Mouse (Mus musculus) MEL (cell line): ENCODE measurements around the gene Arhgap18. TPM values are rescaled to one million over a fixed set of nuclear protein-coding genes. Genes with fewer than 3 reads are reported as not detected.

Experiments
- DNase-seq: peaks from one replicate; pipeline ENCODE4 v3.0.0; 2011; ENCODE audit warnings: low read depth, low spot score
- H3K27ac ChIP-seq: 2 replicates; pipeline ENCODE4 v1.5.1; 2012; ENCODE audit warnings: low read depth, mild to moderate bottlenecking, control low read depth, low read length, moderate library complexity; ENCODE audit not compliant: control insufficient read depth
- H3K27me3 ChIP-seq, 2 experiments: fragments of 150-350 bp in 1 of 2; sonication (generic) in 1 of 2; 2 replicates each; pipeline ENCODE4 v1.6.1; 2012; ENCODE audit warnings: low read length in 2 of 2, mild to moderate bottlenecking in 2 of 2, improper control_type of control experiment in 1 of 2, moderate library complexity in 1 of 2; ENCODE audit not compliant: insufficient read depth in 2 of 2, control insufficient read depth in 1 of 2
- H3K36me3 ChIP-seq, 2 experiments: 2 replicates each; pipeline ENCODE4 v1.6.1; 2012 to 2014; ENCODE audit warnings: low read length in 2 of 2, improper control_type of control experiment in 1 of 2, inconsistent platforms in 1 of 2, mild to moderate bottlenecking in 1 of 2; ENCODE audit not compliant: insufficient read depth in 2 of 2, control insufficient read depth in 1 of 2
- H3K4me1 ChIP-seq, 2 experiments: fragments of 150-350 bp in 1 of 2; sonication (generic) in 1 of 2; 2 replicates each; pipeline ENCODE4 v1.6.1; 2012; ENCODE audit warnings: low read length in 2 of 2, improper control_type of control experiment in 1 of 2, mild to moderate bottlenecking in 1 of 2; ENCODE audit not compliant: insufficient read depth in 2 of 2, control insufficient read depth in 1 of 2
- H3K4me3 ChIP-seq, 2 experiments: fragments of 150-350 bp in 1 of 2; sonication (generic) in 1 of 2; 2 replicates each; pipeline ENCODE4 v1.5.1; 2012; ENCODE audit warnings: low read depth in 2 of 2, low read length in 2 of 2, mild to moderate bottlenecking in 2 of 2, moderate library complexity in 2 of 2, control low read depth in 1 of 2, improper control_type of control experiment in 1 of 2; ENCODE audit not compliant: control insufficient read depth in 1 of 2, insufficient read depth in 1 of 2
- H3K79me2 ChIP-seq: 2 replicates; pipeline ENCODE4 v1.6.1; 2012; ENCODE audit warnings: mild to moderate bottlenecking, low read length, moderate library complexity; ENCODE audit not compliant: control insufficient read depth, poor library complexity, insufficient read depth
- H3K9ac ChIP-seq: 2 replicates; pipeline ENCODE4 v1.6.1; 2012; ENCODE audit warnings: low read depth, mild to moderate bottlenecking, control low read depth, low read length, moderate library complexity; ENCODE audit not compliant: control insufficient read depth, poor library complexity, severe bottlenecking
- H3K9me3 ChIP-seq: fragments of 150-350 bp; sonication (generic); replicated peaks from 2 replicates; pipeline ENCODE4 v1.6.1; 2012; ENCODE audit warnings: mild to moderate bottlenecking, low read length, improper control_type of control experiment, moderate library complexity; ENCODE audit not compliant: insufficient read depth
- BHLHE40 ChIP-seq: IDR thresholded peaks from 2 replicates; pipeline ENCODE4 v1.6.1; 2012; ENCODE audit warnings: low read depth, mild to moderate bottlenecking, inconsistent platforms, low read length, improper control_type of control experiment, borderline replicate concordance
- ETS1 ChIP-seq: IDR thresholded peaks from 2 replicates; pipeline ENCODE4 v1.6.1; 2012; ENCODE audit warnings: low read depth, mild to moderate bottlenecking, inconsistent platforms, low read length, improper control_type of control experiment, moderate library complexity
- GABPA ChIP-seq: IDR thresholded peaks from 2 replicates; pipeline ENCODE4 v1.6.1; 2012; ENCODE audit warnings: low read depth, mild to moderate bottlenecking, inconsistent platforms, low read length, improper control_type of control experiment, moderate library complexity
- GATA1 ChIP-seq: IDR thresholded peaks from 2 replicates; pipeline ENCODE4 v1.6.1; 2011; ENCODE audit warnings: low read depth, low read length, improper control_type of control experiment
- HCFC1 ChIP-seq: IDR thresholded peaks from 2 replicates; pipeline ENCODE4 v1.6.1; 2012; ENCODE audit warnings: low read depth, mild to moderate bottlenecking, inconsistent platforms, low read length, improper control_type of control experiment, moderate library complexity
- JUND ChIP-seq: IDR thresholded peaks from 2 replicates; pipeline ENCODE4 v1.6.1; 2011; ENCODE audit warnings: low read depth, mild to moderate bottlenecking, improper control_type of control experiment, low read length
- KAT2A ChIP-seq: conservative IDR thresholded peaks from 2 replicates; pipeline ENCODE4 v1.6.1; 2012; ENCODE audit warnings: low read depth, low read length, improper control_type of control experiment, inconsistent platforms
- MAFK ChIP-seq: IDR thresholded peaks from 2 replicates; pipeline ENCODE4 v1.6.1; 2011; ENCODE audit warnings: low read depth, mild to moderate bottlenecking, low read length, improper control_type of control experiment, borderline replicate concordance
- MAZ ChIP-seq: IDR thresholded peaks from 2 replicates; pipeline ENCODE4 v1.6.1; 2012; ENCODE audit warnings: low read depth, mild to moderate bottlenecking, inconsistent platforms, low read length, improper control_type of control experiment
- MEF2A ChIP-seq: IDR thresholded peaks from 2 replicates; pipeline ENCODE4 v1.6.1; 2014; ENCODE audit warnings: low read depth, mild to moderate bottlenecking, inconsistent platforms, low read length, improper control_type of control experiment; ENCODE audit not compliant: poor library complexity, insufficient replicate concordance, severe bottlenecking; ENCODE audit errors: extremely low read depth
- MXI1 ChIP-seq: IDR thresholded peaks from 2 replicates; pipeline ENCODE4 v1.6.1; 2011; ENCODE audit warnings: mild to moderate bottlenecking, low read depth, low read length, improper control_type of control experiment
- MYC ChIP-seq: IDR thresholded peaks from 2 replicates; pipeline ENCODE4 v1.6.1; 2011; ENCODE audit warnings: low read depth, mild to moderate bottlenecking, low read length, improper control_type of control experiment, moderate library complexity
- NELFE ChIP-seq: IDR thresholded peaks from 2 replicates; pipeline ENCODE4 v1.6.1; 2011; ENCODE audit warnings: low read depth, low read length, improper control_type of control experiment
- NRF1 ChIP-seq: IDR thresholded peaks from 2 replicates; pipeline ENCODE4 v1.6.1; 2014; ENCODE audit warnings: low read depth, mild to moderate bottlenecking, inconsistent platforms, low read length, improper control_type of control experiment, moderate library complexity; ENCODE audit not compliant: poor library complexity, insufficient read depth, severe bottlenecking
- POLR2A ChIP-seq, 2 experiments: IDR thresholded peaks; 2 replicates each; pipeline ENCODE4 v1.6.1; 2011 to 2012; ENCODE audit warnings: low read length in 2 of 2, mild to moderate bottlenecking in 2 of 2, control low read depth in 1 of 2, improper control_type of control experiment in 1 of 2, low read depth in 1 of 2, moderate library complexity in 1 of 2; ENCODE audit not compliant: control insufficient read depth in 1 of 2, insufficient read depth in 1 of 2, poor library complexity in 1 of 2
- POLR2AphosphoS2 ChIP-seq: IDR thresholded peaks from 2 replicates; pipeline ENCODE4 v1.6.1; 2011; ENCODE audit warnings: low read length, improper control_type of control experiment
- POLR2AphosphoS5 ChIP-seq: IDR thresholded peaks from 2 replicates; pipeline ENCODE4 v1.6.1; 2012; ENCODE audit warnings: low read depth, borderline replicate concordance, mild to moderate bottlenecking, inconsistent platforms, low read length, moderate library complexity, mixed read lengths
- RAD21 ChIP-seq: IDR thresholded peaks from 2 replicates; pipeline ENCODE4 v1.6.1; 2011; ENCODE audit warnings: mild to moderate bottlenecking, low read depth, low read length, improper control_type of control experiment
- RCOR1 ChIP-seq: IDR thresholded peaks from 2 replicates; pipeline ENCODE4 v1.6.1; 2012; ENCODE audit warnings: low read depth, mild to moderate bottlenecking, inconsistent platforms, low read length, improper control_type of control experiment
- SMC3 ChIP-seq: IDR thresholded peaks from 2 replicates; pipeline ENCODE4 v1.6.1; 2011; ENCODE audit warnings: low read depth, low read length, improper control_type of control experiment
- TBP ChIP-seq: IDR thresholded peaks from 2 replicates; pipeline ENCODE4 v1.8.0; 2011; ENCODE audit warnings: low read depth, low read length, improper control_type of control experiment
- TCF12 ChIP-seq: IDR thresholded peaks from 2 replicates; pipeline ENCODE4 v1.6.1; 2014; ENCODE audit warnings: low read depth, mild to moderate bottlenecking, inconsistent platforms, low read length, improper control_type of control experiment, moderate library complexity
- UBTF ChIP-seq: IDR thresholded peaks from 2 replicates; pipeline ENCODE4 v1.6.1; 2012; ENCODE audit warnings: low read depth, mild to moderate bottlenecking, inconsistent platforms, low read length, improper control_type of control experiment, moderate library complexity, borderline replicate concordance; ENCODE audit not compliant: insufficient read depth
- USF1 ChIP-seq: IDR thresholded peaks from 2 replicates; pipeline ENCODE4 v1.6.1; 2014; ENCODE audit warnings: low read depth, mild to moderate bottlenecking, inconsistent platforms, low read length, improper control_type of control experiment, moderate library complexity
- USF2 ChIP-seq, 2 experiments: IDR thresholded peaks; 2 replicates each; pipeline ENCODE4 v1.6.1; 2011 to 2012; ENCODE audit warnings: improper control_type of control experiment in 2 of 2, low read length in 2 of 2, borderline replicate concordance in 1 of 2, inconsistent platforms in 1 of 2, low read depth in 1 of 2, mild to moderate bottlenecking in 1 of 2; ENCODE audit not compliant: insufficient read depth in 1 of 2
- ZKSCAN1 ChIP-seq: IDR thresholded peaks from 2 replicates; pipeline ENCODE4 v1.6.1; 2012; ENCODE audit warnings: low read depth, mild to moderate bottlenecking, inconsistent platforms, low read length, improper control_type of control experiment, moderate library complexity
- ZMIZ1 ChIP-seq: IDR thresholded peaks from 2 replicates; pipeline ENCODE4 v1.6.1; 2012; ENCODE audit warnings: low read depth, mild to moderate bottlenecking, inconsistent platforms, low read length, improper control_type of control experiment, moderate library complexity
- polyA plus RNA-seq, 2 experiments: library from polyadenylated mRNA; stranded (reverse) in 1 of 2; unstranded in 1 of 2; fragments of >175 nt in 1 of 2; fragments of >200 nt in 1 of 2; gene quantifications; 2 replicates each; pipeline versions ENCODE4 v1.2.1 to v1.2.4; 2012; ENCODE audit warnings: low replicate concordance in 2 of 2, low read depth in 1 of 2; ENCODE audit not compliant: insufficient read length in 2 of 2, insufficient read depth in 1 of 2, missing spikeins in 1 of 2
- total RNA-seq: library from RNA; depleted of rRNA; stranded (reverse); fragments of 300-350 nt; gene quantifications from 2 replicates; pipeline ENCODE4 v1.2.3, GENCODE M21; 2012

The Arhgap18 gene
- total and polyA plus RNA-seq, 3 experiments: 3.4 to 4.4 TPM; not detected in 1

DNA sequence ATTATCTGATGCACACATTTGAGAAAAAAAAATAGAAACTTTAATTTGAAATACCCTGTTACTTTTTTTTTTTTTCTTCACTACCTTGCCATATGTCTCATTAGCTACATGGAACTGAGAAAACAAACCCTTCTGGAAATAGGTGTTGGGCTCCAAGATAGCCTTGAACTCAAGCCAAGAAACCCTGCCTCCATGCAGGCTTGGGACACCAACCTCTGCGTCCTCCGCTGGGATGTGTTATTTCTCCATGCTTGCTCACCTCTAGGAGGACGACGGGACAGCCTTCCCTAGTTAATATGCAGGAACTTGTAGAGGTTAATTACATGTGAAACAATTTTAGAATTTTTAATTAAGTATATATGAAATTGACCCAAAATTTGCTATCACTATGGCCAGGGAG, 96.1 kb downstream of the Arhgap18 start:
- TF ChIP-seq ZMIZ1 (no peak), MYC (no peak), MEF2A (no peak), SMC3 (no peak), TCF12 (no peak), UBTF (no peak), BHLHE40 (no peak), MXI1 (no peak), ZKSCAN1 (no peak), TBP (no peak), RAD21 (no peak), GABPA (no peak), POLR2AphosphoS2 (no peak), POLR2AphosphoS5 (no peak), KAT2A (no peak), MAZ (no peak), USF1 (no peak)
- DNase-seq: no peak
- no peak overlapping the region for H3K9ac ChIP-seq
- H3K27ac ChIP-seq: no peak overlapping the region
- H3K9me3 ChIP-seq: no peaks in the 10 kb centered on the region
- no peaks in the 10 kb centered on the region for H3K79me2 ChIP-seq
- no peaks in the 10 kb centered on the region for H3K36me3 ChIP-seq
- no peak overlapping the region for H3K4me3 ChIP-seq
- H3K27me3 ChIP-seq: no peaks in the 10 kb centered on the region
- no peaks in the 10 kb centered on the region for H3K4me1 ChIP-seq

DNA sequence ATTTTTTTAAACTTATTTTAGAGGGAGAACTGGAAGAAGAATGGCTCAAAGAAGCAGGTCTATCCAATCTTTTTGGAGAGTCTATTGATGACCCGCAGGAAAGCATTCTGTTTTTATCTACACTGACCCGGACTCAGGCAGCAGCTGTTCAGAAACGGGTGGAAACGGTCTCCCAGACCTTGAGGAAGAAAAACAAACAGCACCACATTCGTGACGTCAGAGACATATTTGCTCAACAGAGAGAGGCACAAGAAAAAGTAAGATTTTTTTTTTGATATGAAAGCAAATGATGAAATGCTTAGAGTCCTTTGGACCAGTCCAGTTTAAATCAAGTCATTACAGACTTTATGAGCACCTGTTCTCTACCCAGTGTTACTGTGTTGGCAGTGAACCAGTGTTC, 96.6 kb downstream of the Arhgap18 start:
- Histone ChIP-seq H3K9ac (no peak overlapping the region), H3K4me1 (no peaks in the 10 kb centered on the region), H3K79me2 (no peaks in the 10 kb centered on the region), H3K4me3 (no peak overlapping the region), H3K9me3 (no peaks in the 10 kb centered on the region), H3K36me3 (no peaks in the 10 kb centered on the region), H3K27ac (no peak overlapping the region), H3K27me3 (no peaks in the 10 kb centered on the region)
- TF ChIP-seq GATA1 (no peak), NRF1 (no peak), ETS1 (no peak), HCFC1 (no peak), MXI1 (no peak), POLR2AphosphoS5 (no peak), RCOR1 (no peak), POLR2A (IDR thresholded peaks at IDR 0.05; ENCODE audit: control insufficient read depth in 1 of 2, insufficient read depth in 1 of 2, low read depth in 1 of 2, low read length in 2 of 2, poor library complexity in 1 of 2) (no peak), NELFE (no peak), JUND (no peak), USF2 (IDR thresholded peaks at IDR 0.05; ENCODE audit: borderline replicate concordance in 1 of 2, insufficient read depth in 1 of 2, low read depth in 1 of 2, low read length in 2 of 2) (no peak), ZKSCAN1 (no peak), MEF2A (no peak), ZMIZ1 (no peak), MYC (no peak), MAFK (no peak), USF1 (no peak), TBP (no peak), UBTF (no peak)
- no peak for DNase-seq
